Mouse (Mus musculus): ENCODE measurements around the gene Haus6. TPM values are rescaled to one million over a fixed set of nuclear protein-coding genes. Genes with fewer than 3 reads are reported as not detected.
"Not testable (repeated sequence)": the region's sequence is repeated elsewhere in the genome, so short reads cannot be mapped to it uniquely, and the experiment has no call there.

The Haus6 gene
- 1 to 10 TPM; 8.2 to 9.3 TPM for total RNA-seq (2021)
- long read RNA-seq, experiment 1, full-length matches to known transcripts: 1 of 4 reads
- long read RNA-seq, experiment 1, partial matches to known transcripts: 0 of 4 reads
- long read RNA-seq, experiment 1, other reads (novel, unspliced or antisense): 3 of 4 reads
- long read RNA-seq, experiment 2, partial matches to known transcripts: 0 of 1 reads
- long read RNA-seq, experiment 2, other reads (novel, unspliced or antisense): 1 of 1 reads

- peak; percentile 90 to 97 for DNase-seq (ENCODE audit: low spot score in 2 of 2)
- H3K4me3 ChIP-seq: peak within 1 kb of the TSS; percentile 94
- peak within 1 kb of the TSS; percentile 86 for H3K27ac ChIP-seq
- TF ChIP-seq CTCF (conservative IDR thresholded peaks at IDR 0.05): peak; percentile 26
These were observed at the start of gene Haus6 for GRCm38 (mm10) chr4:86611524-86612288. Gene Haus6, minus strand, starts transcription at chr4:86612055.

GRCm38 (mm10) chr4:86657176-86657575 lies 45.3 kb upstream of the Haus6 start:
- no peak for DNase-seq (ENCODE audit: low spot score in 2 of 2)
- TF ChIP-seq CTCF (conservative IDR thresholded peaks at IDR 0.05): no peak
- Histone ChIP-seq H3K27ac (no peak overlapping the region), H3K4me3 (no peak overlapping the region)

- not testable (repeated sequence) for DNase-seq (ENCODE audit: low spot score in 2 of 2); H3K4me3 ChIP-seq; H3K27ac ChIP-seq
These were observed 44.6 kb upstream of the Haus6 start for GRCm38 (mm10) chr4:86656410-86656809.

GRCm38 (mm10) chr4:86651686-86652384 lies 40.0 kb upstream of the Haus6 start:
- Histone ChIP-seq H3K27ac (no peak overlapping the region), H3K4me3 (no peak overlapping the region)
- no peak for DNase-seq (ENCODE audit: low spot score in 2 of 2)
- peak; percentile 82 for TF ChIP-seq CTCF (conservative IDR thresholded peaks at IDR 0.05)

GRCm38 (mm10) chr4:86648394-86648793 lies 36.5 kb upstream of the Haus6 start:
- not testable (repeated sequence) for H3K27ac ChIP-seq; DNase-seq (ENCODE audit: low spot score in 2 of 2); H3K4me3 ChIP-seq

GRCm38 (mm10) chr4:86637561-86637960 lies 25.7 kb upstream of the Haus6 start:
- H3K27ac ChIP-seq; H3K4me3 ChIP-seq; DNase-seq (ENCODE audit: low spot score in 2 of 2): not testable (repeated sequence)

GRCm38 (mm10) chr4:86634873-86635272 lies 23.0 kb upstream of the Haus6 start:
- not testable (repeated sequence) for H3K4me3 ChIP-seq; H3K27ac ChIP-seq; DNase-seq (ENCODE audit: low spot score in 2 of 2)

GRCm38 (mm10) chr4:86634312-86634711 lies 22.5 kb upstream of the Haus6 start:
- H3K27ac ChIP-seq; H3K4me3 ChIP-seq; DNase-seq (ENCODE audit: low spot score in 2 of 2): not testable (repeated sequence)

GRCm38 (mm10) chr4:86632556-86632955 lies 20.7 kb upstream of the Haus6 start:
- H3K4me3 ChIP-seq; DNase-seq (ENCODE audit: low spot score in 2 of 2); H3K27ac ChIP-seq: not testable (repeated sequence)

- TF ChIP-seq CTCF (conservative IDR thresholded peaks at IDR 0.05): no peak
- H3K27ac ChIP-seq: no peak overlapping the region
- no peak overlapping the region for H3K4me3 ChIP-seq
- DNase-seq (ENCODE audit: low spot score in 2 of 2): no peak
These were observed 20.0 kb upstream of the Haus6 start for GRCm38 (mm10) chr4:86631831-86632230.

GRCm38 (mm10) chr4:86626496-86626895 lies 14.6 kb upstream of the Haus6 start:
- not testable (repeated sequence) for H3K27ac ChIP-seq; H3K4me3 ChIP-seq; DNase-seq (ENCODE audit: low spot score in 2 of 2)

GRCm38 (mm10) chr4:86625463-86625862 lies 13.6 kb upstream of the Haus6 start:
- no peak for DNase-seq (ENCODE audit: low spot score in 2 of 2)
- no peak overlapping the region for H3K4me3 ChIP-seq
- TF ChIP-seq CTCF (conservative IDR thresholded peaks at IDR 0.05): no peak
- no peak overlapping the region for H3K27ac ChIP-seq

- H3K4me3 ChIP-seq; H3K27ac ChIP-seq; DNase-seq (ENCODE audit: low spot score in 2 of 2): not testable (repeated sequence)
- peak; percentile 51 for TF ChIP-seq CTCF (conservative IDR thresholded peaks at IDR 0.05)
These were observed 10.7 kb upstream of the Haus6 start for GRCm38 (mm10) chr4:86622532-86622931.

GRCm38 (mm10) chr4:86622116-86622515 lies 10.3 kb upstream of the Haus6 start:
- no peak for TF ChIP-seq CTCF (conservative IDR thresholded peaks at IDR 0.05)
- Histone ChIP-seq H3K4me3 (no peak overlapping the region), H3K27ac (no peak overlapping the region)
- no peak for DNase-seq (ENCODE audit: low spot score in 2 of 2)
